Mouse (Mus musculus): ENCODE results near the gene Acot7.

The Acot7 gene

DNA sequence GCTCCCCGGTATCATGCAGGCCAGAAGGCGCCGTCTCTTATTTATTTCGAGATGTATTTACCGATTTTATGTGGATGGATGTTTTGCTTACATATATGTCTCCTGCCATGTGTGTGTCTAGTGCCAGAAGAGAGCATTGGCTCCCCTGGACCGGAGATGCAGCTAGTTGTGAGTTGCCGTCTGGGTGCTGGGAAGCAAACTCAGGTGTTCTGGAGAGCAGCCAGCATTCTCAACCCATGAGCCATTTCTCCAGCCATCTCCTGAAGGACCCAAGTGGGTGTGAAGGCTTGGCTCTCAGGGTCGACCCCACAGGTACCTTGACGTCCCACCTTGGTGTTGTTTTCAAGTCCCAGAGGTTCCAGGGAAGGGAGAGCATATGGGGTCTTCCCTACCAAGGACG, 4.3 kb downstream of the Acot7 start:
- DNase-seq: no peak

DNA sequence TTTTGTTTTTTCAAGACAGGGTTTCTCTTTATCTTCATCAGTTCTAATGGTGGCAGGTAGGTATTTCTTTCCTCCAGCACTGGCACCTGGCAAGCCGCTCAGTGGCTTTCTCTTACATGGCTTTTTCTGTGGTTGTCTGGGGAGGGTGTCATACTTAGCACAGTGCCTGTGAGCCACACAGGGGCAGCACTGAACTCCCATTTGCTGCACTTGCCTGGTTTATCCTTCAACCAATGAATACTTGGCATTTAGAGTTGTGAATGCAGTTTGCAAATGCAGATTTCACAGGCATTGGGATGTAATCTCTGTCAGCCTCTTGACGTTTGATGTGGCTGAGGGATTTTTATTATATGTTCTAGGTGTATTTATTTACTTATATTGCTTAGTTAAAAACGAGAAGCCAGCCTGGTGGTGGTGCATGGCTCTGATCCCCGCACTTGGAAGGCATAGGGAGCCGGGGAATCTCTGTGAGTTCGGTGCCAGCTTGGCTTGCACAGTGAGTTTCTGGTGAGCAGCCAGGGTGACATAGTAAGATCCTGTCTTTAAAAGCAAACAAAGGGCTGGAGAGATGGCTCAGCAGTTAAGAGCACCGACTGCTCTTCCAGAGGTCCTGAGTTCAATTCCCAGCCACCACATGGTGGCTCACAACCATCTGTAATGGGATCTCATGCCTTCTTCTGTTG, 6.6 kb downstream of the Acot7 start:
- DNase-seq: peak; percentile 34

DNA sequence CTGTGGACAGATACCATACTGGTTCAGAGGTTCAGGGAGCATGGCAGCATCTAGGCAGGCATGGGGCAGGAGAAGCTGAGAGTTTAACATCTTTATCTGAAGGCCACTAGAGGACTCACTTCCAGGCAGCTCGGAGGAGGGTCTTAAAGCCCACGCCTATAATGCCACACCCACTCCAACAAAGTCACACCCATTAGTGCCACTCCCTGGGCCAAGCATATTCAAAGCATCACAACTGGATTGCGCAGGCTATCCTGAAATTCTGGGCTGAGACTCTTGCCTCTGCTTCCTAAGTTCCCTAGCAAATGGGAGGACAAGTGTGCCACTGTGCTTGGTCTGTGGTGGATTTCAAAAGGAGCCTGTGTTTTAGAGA, 7.2 kb downstream of the Acot7 start:
- peak; percentile 48 for DNase-seq

DNA sequence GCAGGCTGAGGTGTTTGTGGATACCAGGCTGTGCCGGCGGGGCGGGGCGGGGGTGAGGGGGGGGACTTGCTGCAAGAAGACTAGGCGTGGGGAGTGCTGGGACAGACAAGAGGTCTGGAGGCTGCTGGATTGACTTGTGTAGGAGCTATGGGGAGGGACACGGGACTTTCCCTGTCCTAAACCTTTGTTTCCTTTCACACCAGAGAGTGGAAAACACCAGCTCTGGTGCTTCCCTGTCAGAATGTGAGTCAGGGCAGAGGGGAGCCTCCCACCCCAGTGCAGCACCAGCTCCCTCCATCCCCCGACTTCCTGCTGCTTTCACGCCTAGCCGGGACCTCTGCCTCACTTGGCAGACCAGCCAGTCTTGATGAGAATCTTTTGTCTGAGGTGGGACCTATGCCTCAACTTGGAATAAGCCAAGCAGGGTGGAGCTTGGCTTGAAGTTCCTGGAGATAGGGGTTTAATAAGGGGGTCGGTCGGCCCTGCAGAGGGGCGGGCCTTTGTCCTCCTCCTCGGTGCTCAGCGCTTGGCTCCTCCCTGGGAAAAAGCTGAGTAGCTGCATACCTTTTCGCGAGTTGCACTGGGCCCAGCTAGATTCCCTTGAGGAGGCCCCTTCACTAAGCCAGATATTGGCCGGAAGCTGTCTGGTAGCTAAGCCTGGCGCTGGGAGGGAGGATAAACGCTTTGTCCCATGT, 7.7 kb downstream of the Acot7 start:
- peak; percentile 69 for DNase-seq

DNA sequence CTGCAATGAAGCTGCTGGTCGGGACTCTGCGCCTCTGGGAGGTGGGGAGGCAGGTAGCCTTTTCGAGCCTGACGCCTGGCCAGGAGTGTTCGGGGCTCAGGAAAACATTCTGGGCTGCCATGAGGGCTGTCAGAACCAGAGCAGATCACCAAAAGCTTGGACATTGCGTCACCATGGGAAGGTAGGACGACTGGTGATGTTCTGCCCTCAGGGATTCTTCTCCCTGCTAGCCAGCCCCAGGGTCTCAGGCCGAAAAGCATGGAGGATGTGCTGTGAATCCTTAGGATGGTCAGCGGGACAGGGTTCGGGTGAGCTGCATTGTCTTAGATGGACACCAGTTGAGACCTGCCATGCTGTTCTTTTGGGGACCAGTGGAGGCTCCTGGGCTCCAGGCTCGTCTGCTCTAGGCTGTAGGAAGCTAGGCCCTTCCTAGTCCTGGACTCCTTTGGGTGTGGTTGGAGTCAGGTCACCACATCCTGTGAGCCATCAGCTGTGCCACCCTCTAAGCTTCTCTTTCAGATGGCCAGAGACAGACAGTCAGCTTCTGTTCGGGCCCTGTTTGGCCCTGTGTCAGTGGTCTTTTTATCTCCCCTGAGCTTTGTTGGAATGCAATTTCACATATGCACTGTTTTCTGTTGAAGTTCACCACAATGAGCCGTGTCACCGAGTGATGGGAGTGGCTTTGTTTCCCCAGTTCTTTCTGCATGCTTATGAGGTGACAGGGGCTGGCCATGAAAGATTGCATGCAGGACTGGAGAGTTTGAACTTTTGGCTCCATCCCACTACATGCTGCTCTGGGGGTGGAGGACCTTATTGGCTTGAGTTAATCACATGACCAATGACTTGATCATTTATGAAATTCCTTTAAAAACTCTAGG, 8.5 kb downstream of the Acot7 start:
- DNase-seq: no peak

DNA sequence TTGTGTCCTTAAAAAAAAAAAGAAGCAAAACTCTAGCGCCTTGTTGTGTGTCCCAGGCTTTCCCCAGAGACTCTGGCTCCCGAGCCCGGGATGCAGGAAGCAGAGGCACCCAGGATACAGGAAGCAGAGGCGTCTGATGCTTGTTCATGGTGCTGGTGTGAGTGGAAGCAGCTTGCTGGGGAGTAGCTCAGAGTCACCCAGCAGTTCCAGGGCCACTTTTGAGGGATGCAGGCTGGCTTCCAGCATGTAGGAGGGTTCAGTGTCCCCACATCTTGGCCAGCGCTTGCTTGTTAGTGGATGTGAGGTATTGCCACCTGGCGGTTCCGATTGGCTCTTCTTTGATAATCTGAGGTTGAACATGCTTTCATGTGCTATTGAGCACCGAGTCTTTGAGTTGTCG, 9.2 kb downstream of the Acot7 start:
- DNase-seq: no peak

DNA sequence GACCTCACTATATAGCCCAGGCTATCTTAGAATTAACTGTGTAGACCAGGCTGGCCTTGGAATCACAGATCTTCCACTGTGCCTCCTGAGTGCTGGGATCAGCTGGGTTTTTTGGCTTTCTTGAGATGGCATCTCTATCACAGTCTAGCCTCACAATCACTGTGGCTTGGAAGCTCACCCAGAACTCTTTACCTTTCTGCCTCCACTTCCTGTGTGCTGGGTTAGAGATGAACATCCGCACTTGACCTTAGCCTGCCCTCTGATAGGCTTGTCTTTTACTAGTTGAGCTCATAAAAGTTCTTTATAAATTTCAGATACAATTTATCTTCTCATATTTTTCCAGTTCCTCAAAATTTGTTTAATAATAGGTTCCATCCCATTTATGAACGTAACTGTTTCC, 10.7 kb downstream of the Acot7 start:
- DNase-seq: no peak

DNA sequence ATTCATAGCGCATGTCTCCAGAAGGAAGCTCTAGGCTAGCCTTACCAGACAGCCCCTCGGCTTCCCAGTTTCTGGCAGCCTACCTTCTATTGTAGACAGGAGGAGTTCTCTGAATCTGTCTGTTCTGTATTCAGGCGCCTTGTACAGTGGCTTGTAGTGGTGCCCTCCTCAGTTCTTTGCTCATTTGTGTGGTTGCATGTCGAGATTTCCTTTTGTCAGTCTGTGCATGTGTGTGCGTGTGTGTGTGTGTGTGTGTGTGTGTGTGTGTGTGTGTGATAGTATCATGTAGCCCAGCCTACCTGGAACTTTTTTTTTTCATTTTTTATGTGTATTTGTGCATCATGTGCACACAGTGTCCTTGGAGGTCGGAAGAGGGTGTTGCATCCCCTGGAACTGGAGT, 11.1 kb downstream of the Acot7 start:
- no peak for DNase-seq

DNA sequence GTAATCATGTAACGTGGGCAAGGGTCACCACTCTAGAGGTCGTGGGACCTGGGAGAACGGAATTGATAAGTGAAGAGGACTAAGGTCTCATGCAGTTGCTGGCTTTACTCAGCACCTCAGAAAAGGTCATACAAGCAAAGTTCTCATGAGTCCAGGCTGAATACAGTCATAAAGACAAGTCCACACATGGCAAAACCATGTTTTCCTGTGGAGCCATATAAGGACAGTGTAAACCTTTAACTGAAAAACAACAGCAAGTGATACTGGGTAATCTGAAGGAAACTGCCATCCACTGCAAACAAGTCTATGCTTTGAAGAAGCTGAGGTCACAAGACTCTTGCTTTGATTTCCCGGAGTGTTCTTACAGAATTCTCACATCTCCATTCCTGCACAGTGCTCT, 11.8 kb downstream of the Acot7 start:
- DNase-seq: no peak

DNA sequence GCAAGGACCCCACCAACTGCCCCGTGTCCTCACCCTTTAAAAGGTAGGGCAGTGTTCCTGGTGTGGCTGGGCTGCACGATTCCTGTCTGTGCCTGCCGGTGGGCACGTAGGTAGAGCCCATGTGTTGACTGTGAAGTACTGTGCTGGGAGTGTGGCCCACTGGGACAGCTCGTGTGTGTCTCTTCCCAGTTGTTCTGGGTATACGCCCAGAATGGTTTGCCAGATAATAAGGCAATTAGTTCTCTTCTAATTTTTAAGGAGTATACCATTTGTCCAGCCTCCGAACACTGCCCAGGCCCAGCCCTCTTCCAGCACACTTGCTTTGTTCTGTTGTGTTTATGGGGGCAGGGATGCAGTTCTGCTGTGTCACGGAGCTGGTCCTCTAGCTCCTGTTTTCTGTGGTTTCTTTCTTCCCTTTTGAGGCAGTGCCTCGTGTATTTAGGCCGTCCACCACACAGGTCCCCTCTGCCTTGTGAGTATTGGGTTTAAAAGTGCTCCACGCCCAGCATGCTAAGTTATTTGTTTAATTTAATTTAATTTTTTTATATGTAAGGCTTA, 12.2 kb downstream of the Acot7 start:
- no peak for DNase-seq

DNA sequence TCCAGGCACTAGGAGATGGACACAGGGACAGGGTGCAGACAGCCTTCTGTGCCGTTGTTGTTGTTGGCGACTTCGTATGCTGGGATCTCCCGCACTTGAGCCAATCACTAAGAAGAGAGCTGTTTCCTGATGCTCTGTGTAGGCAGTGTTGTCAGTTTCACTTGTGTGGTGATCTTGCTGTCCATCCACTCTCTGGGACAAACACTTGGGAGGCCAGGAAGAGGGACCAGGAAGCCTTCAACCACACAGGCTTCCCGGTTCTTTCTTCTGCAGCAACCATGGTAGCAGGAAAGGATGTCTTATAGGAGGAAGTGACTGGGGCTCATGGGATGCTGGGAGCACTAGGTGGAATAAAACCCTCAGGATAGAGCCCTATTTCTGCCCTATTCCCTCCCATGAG, 12.8 kb downstream of the Acot7 start:
- no peak for DNase-seq

DNA sequence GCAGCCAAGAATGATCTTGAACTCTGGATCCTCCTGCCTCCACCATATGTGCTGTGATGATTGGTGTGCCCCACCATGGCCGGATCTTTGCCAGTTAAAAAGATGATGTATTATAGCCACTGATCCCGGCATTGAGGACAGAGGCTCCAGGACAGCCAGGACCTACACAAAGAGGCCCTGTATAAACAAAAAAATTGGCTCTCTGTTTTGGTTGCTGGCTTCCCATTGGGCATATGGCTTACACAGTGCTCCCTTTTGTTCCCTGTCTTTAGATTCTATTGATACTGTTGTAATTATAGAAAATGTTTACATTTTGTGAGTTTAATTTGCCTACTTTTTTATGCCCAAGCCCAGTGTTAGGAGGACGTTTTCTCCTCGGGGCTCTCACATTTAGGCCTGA, 14.6 kb downstream of the Acot7 start:
- no peak for DNase-seq

DNA sequence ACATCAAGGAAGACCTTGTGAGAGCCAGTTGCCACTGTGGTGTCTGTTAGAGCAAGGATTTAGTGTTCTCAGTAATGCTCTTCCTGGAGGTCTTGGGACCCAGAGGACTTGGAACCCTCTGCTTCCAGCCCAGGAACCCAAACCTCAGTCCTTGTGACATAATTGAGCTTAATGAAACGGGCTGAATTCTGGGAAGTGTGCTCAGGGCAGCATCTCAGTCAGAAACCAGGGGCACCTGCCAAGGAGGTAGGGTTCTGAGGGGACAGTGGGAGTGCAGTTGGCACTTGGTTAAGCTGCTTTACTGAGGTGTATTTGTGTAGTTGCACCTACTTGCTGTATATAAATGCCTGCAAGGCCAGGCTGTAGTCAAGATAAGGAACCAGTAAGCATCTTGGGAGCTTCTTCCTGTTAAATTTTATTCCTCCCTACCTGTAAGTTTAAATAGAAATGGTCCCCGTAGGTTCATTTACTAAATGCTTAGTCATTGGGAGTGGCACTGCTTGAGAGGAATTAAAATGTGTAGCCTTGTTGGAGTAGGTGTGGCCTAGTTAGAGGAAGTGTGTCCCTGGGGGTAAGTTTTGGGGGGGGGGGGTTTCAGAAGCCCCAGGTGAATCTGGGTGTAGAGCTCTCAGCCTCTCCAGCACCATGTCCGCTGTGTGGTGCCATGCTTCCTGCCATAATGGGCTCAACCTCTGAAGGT, 16.7 kb downstream of the Acot7 start:
- no peak for DNase-seq

DNA sequence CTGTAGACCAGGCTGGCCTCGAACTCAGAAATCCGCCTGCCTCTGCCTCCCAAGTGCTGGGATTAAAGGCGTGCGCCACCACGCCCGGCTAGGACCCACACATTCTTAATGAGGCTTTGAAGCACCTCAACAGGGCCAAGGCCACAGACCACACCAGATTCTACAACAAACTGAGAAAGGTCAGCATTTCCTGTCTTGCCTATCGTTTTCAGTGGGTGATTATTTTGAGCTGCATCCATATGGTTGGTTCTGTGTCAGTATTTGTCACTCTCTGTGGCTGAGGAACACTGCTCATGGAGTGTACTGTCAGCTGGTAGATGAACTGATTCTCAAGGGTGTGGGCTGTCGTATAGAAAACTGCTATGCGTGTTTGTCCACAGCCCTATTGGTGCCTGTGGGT, 18.3 kb downstream of the Acot7 start:
- DNase-seq: no peak

DNA sequence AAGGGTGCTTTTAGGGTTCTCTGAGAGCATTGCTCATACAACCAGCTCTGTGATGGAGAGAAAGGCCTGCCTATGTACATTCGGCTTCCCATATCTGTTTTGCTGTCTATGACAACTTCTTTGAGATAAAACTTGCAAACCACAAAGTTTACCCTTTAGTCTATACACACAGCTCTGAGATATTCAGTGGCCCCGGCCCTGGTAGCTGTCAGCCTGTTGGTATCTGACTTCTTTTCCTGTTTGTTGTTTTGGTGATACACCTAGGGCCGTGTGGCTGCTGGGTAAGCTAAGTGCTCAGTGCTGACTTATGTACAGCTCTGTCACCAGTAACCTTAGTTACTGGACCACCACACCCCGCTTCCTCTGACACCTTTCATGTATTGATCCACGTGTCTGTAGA, 19.6 kb downstream of the Acot7 start:
- DNase-seq: no peak

DNA sequence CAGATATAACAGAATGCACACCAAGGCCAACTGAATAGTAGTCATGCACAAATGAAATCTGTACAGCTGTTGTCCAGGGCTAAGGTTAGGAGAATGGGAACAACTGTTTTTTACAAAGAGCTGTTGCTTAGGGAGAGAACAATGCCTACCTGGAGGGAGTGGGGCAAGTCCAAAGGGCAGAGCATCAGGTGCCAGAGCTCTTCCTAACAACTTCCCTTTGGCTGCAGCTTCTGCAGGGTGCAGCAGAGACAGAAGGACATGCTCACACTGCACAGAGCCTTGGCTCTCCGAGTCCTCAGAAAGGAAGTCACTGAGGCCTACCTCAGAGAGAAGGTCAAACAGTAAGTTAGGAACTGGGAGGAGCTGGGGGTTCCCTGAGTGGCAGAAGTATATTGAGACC, 21.7 kb downstream of the Acot7 start:
- DNase-seq: no peak

DNA sequence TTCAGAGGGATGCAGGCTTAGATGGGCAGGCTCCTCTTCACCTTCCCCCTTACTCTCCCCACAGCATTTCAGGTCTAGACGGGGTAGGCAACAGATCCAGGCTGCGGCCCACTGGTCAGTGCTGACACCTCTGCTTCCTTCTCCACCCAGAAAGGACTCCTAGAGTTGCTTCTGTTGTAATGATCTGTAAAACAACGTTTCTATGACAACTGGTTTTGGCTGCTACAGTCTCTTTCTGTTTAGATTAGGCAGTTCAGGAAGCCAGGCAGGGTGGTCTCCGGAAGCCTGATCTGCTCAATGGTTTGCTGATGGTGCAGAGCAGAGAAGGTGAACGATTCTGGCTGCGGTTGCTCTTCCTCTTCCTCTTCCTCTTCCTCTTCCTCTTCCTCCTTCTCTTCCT, 23.6 kb downstream of the Acot7 start:
- DNase-seq: no peak

DNA sequence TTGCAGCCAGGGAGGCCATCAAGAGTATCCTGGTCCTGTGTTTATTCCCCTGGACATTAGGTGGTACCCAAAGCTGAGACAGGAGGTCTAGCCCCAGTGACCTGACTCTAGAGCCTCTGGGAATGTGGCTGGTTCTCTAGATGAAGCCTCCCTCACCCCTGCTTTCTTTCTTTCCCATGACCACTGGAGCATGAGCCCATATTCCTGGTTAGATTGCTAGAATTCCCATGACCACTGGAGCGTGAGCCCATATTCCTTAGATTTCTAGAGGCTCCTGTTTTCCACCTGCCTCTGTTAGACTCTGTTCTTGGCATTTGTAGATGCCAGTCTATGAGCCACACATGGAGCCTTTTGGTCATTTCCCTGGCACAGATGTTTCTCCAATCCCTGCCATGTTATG, 24.5 kb downstream of the Acot7 start:
- DNase-seq: no peak

DNA sequence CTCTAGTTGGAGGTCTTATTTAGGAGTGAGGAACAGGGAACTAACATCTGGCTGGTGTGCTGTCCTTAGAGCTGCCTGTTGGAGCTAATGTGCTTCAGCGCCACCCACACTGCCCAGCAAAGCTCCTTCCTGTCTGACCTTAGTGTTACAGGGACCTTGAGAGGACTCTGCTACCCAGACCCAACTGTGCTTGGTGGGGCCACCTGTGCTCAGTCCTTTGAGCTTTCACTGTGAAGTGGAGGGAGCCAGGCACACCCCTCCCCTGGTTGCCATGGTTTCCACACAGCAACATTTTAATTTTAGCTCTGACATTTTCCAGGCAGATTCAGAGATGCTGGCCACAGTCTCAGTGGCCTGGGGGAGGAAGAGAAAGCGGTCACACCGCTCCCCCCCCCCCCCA, 25.0 kb downstream of the Acot7 start:
- no peak for DNase-seq

DNA sequence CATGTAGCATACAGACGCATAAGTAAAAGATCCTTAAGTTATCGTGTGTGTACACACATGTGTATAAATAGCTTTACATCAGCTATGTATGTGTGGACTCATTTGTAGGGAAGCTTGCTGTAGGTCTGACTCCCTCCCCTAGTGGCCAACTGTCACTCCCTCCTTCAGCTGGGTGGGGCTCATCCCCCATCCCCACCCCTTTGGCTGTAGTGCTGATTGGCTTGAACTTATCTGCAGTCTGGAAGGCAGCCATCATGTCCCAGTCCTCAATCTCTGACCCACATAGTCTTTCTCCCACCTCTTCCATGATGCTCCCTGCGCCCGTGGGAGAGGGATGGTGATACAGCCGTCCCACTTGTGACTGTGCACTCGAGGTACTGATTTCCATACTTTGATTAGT, 26.7 kb downstream of the Acot7 start:
- no peak for DNase-seq

DNA sequence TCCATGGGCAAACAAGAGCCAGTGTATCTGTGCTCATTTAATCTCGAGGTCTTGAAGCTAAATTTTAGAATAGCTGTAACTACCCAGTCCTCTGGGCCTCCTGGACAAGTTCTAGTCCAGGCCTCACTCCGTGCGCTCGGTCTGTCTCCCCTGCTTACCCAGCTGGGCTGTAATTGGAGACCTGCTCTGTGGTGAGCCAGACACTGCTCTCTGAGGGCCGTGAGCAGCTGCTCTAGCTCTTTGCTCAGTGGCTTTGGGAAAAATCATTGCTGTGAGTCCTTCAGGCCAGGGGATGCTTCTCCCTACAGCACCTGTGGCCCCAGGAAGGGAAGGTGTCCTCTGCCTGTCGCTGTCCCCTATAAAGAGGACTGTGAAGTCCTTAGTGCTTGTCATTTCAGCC, 28.3 kb downstream of the Acot7 start:
- DNase-seq: no peak

DNA sequence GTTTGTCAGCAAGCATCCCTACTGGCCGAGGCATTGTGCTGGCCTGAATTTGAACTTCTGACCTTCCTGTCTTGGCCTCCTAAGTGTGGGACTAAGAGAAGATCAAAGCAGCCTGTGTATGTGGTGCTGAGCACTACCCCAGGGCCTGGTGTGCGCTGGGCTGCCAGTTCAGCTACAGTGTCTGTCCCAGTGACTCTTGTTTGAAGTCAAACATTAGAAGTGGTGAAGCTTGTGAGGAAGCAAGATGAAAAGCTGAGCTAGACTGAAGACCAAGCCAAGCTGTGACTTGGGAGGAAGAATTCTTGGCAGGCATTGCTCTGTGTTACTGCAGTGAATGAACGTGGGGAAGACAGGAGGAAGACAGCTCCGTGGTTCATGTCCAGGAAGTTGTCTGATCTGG, 31.7 kb downstream of the Acot7 start:
- no peak for DNase-seq

DNA sequence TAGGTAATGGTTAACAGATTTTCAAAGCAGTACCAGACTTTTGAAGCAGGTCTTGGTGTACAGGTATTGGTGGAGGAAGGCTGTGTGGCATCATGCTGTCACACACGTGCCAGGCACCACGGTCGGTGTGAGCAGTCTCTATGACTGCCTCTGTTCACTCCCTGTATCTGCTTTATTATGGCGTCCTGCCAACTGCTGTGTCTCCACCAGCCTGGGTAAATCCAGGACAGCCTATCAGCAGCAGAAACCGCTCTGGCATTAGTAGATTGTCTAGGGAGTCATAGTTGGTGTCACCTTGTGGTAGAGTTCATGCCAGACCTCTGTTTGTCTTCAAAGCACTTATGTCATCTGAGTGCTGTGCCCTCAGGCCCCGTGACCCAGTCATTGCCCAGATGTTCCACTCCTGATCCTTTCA, 34.2 kb downstream of the Acot7 start:
- DNase-seq: peak; percentile 47

All from kidney, postnatal 10 days (tissue).